Mouse (Mus musculus): ENCODE results near the gene Abtb2. TPM values are rescaled to one million over a fixed set of nuclear protein-coding genes. Genes with fewer than 3 reads are reported as not detected.
A peak's percentile ranks its signal among the peaks of the same experiment; 100 is the strongest.

Gene Abtb2
- polyA plus RNA-seq, 1 experiment from 2014 or later: 12.8 TPM

GRCm38 (mm10) chr2:103629956-103630355 is 63.8 kb downstream of the Abtb2 start:
- 76% methylated on average over 5 of the region's 5 CpGs for WGBS
- H3K9ac ChIP-seq (replicated peaks): no peak overlapping the region
- ATAC-seq: no peak

GRCm38 (mm10) chr2:103631293-103631717 is 65.2 kb downstream of the Abtb2 start:
- ATAC-seq: no peak; the same call in 1 of the 2 replicates
- peak overlapping the region; percentile 48 for H3K27ac ChIP-seq
- H3K9ac ChIP-seq (replicated peaks): no peak overlapping the region
- peaks cover 28% of the 10 kb centered on the region for H3K4me1 ChIP-seq (replicated peaks)
- no peak overlapping the region for H3K4me2 ChIP-seq (replicated peaks)
- H3K27me3 ChIP-seq: no peaks in the 10 kb centered on the region
- H3K4me3 ChIP-seq (replicated peaks): no peak overlapping the region
- no peaks in the 10 kb centered on the region for H3K36me3 ChIP-seq
- no peaks in the 10 kb centered on the region for H3K9me3 ChIP-seq
- 73% methylated on average over 7 of the region's 7 CpGs for WGBS

More at GRCm38 (mm10) chr2:103629956-103630355, 63.8 kb downstream of the Abtb2 start:
- H3K27ac ChIP-seq: no peak overlapping the region
- no peaks in the 10 kb centered on the region for H3K9me3 ChIP-seq
- H3K36me3 ChIP-seq: no peaks in the 10 kb centered on the region
- no peak overlapping the region for H3K4me3 ChIP-seq (replicated peaks)
- no peaks in the 10 kb centered on the region for H3K27me3 ChIP-seq
- H3K4me2 ChIP-seq (replicated peaks): no peak overlapping the region
- peaks cover 35% of the 10 kb centered on the region for H3K4me1 ChIP-seq (replicated peaks)

GRCm38 (mm10) chr2:103632136-103632925 is 66.2 kb downstream of the Abtb2 start:
- Histone ChIP-seq H3K9ac (replicated peaks) (no peak overlapping the region), H3K27ac (no peak overlapping the region), H3K4me2 (replicated peaks) (no peak overlapping the region), H3K27me3 (no peaks in the 10 kb centered on the region), H3K9me3 (no peaks in the 10 kb centered on the region), H3K4me3 (replicated peaks) (no peak overlapping the region), H3K4me1 (replicated peaks) (peaks cover 34% of the 10 kb centered on the region), H3K36me3 (no peaks in the 10 kb centered on the region)
- ATAC-seq: no peak
- WGBS: 87% methylated on average over 6 of the region's 6 CpGs

GRCm38 (mm10) chr2:103632926-103633250 is 66.8 kb downstream of the Abtb2 start:
- ATAC-seq: no peak
- 95% methylated on average over 2 of the region's 2 CpGs for whole genome bisulfite sequencing
- no peaks in the 10 kb centered on the region for H3K9me3 ChIP-seq
- H3K36me3 ChIP-seq: no peaks in the 10 kb centered on the region
- no peak overlapping the region for H3K4me2 ChIP-seq (replicated peaks)
- H3K9ac ChIP-seq (replicated peaks): no peak overlapping the region
- H3K4me3 ChIP-seq (replicated peaks): no peak overlapping the region
- H3K4me1 ChIP-seq (replicated peaks): peaks cover 40% of the 10 kb centered on the region
- H3K27ac ChIP-seq: no peak overlapping the region
- H3K27me3 ChIP-seq: no peaks in the 10 kb centered on the region

GRCm38 (mm10) chr2:103635731-103636487 is 69.8 kb downstream of the Abtb2 start:
- ATAC-seq: peak; percentile 59
- Histone ChIP-seq H3K36me3 (no peaks in the 10 kb centered on the region), H3K9me3 (no peaks in the 10 kb centered on the region)

GRCm38 (mm10) chr2:103637385-103637784 is 71.3 kb downstream of the Abtb2 start:
- peaks cover 42% of the 10 kb centered on the region for H3K4me1 ChIP-seq (replicated peaks)
- H3K27ac ChIP-seq: 0 out of 2 replicates have a peak overlapping the region, but pooled peaks have one; percentile 25
- 0 out of 2 replicates have a peak, but pooled peaks have one; percentile 32 for ATAC-seq
- no peaks in the 10 kb centered on the region for H3K9me3 ChIP-seq
- no peak overlapping the region for H3K4me2 ChIP-seq (replicated peaks)
- no peak overlapping the region for H3K4me3 ChIP-seq (replicated peaks)
- no peak overlapping the region for H3K9ac ChIP-seq (replicated peaks)
- WGBS: 33% methylated on average over 1 of the region's 1 CpGs
- 0 out of 2 replicates have a peak, but pooled peaks cover 4% of the 10 kb centered on the region for H3K27me3 ChIP-seq
- no peaks in the 10 kb centered on the region for H3K36me3 ChIP-seq

More at GRCm38 (mm10) chr2:103635731-103636487, 69.8 kb downstream of the Abtb2 start:
- H3K27me3 ChIP-seq: no peaks in the 10 kb centered on the region
- H3K4me3 ChIP-seq (replicated peaks): no peak overlapping the region
- H3K4me2 ChIP-seq (replicated peaks): no peak overlapping the region
- 89% methylated on average over 3 of the region's 3 CpGs for WGBS
- H3K4me1 ChIP-seq (replicated peaks): peaks cover 48% of the 10 kb centered on the region
- no peak overlapping the region for H3K9ac ChIP-seq (replicated peaks)
- no peak overlapping the region for H3K27ac ChIP-seq

GRCm38 (mm10) chr2:103637943-103638342 is 71.8 kb downstream of the Abtb2 start:
- Histone ChIP-seq H3K9me3 (no peaks in the 10 kb centered on the region), H3K4me3 (replicated peaks) (no peak overlapping the region), H3K27me3 (0 out of 2 replicates have a peak, but pooled peaks cover 4% of the 10 kb centered on the region), H3K4me1 (replicated peaks) (peaks cover 45% of the 10 kb centered on the region), H3K4me2 (replicated peaks) (no peak overlapping the region), H3K36me3 (no peaks in the 10 kb centered on the region), H3K9ac (replicated peaks) (no peak overlapping the region), H3K27ac (no peak overlapping the region)
- WGBS: 96% methylated on average over 5 of the region's 5 CpGs
- no peak for ATAC-seq

- Histone ChIP-seq H3K4me1 (replicated peaks) (peaks cover 62% of the 10 kb centered on the region), H3K27ac (no peak overlapping the region), H3K9ac (replicated peaks) (no peak overlapping the region), H3K9me3 (no peaks in the 10 kb centered on the region), H3K36me3 (no peaks in the 10 kb centered on the region), H3K4me2 (replicated peaks) (no peak overlapping the region), H3K27me3 (0 out of 2 replicates have a peak, but pooled peaks cover 4% of the 10 kb centered on the region), H3K4me3 (replicated peaks) (no peak overlapping the region)
- no peak for ATAC-seq
- 56% methylated on average over 2 of the region's 2 CpGs for WGBS
Observed at GRCm38 (mm10) chr2:103639701-103640100, 73.6 kb downstream of the Abtb2 start.

GRCm38 (mm10) chr2:103640861-103641260 is 74.8 kb downstream of the Abtb2 start:
- H3K4me1 ChIP-seq (replicated peaks): peaks cover 59% of the 10 kb centered on the region
- ATAC-seq: no peak

GRCm38 (mm10) chr2:103643584-103644211 is 77.6 kb downstream of the Abtb2 start:
- H3K27me3 ChIP-seq: 0 out of 2 replicates have a peak, but pooled peaks cover 4% of the 10 kb centered on the region
- no peak overlapping the region for H3K9ac ChIP-seq (replicated peaks)
- H3K4me3 ChIP-seq (replicated peaks): no peak overlapping the region
- no peaks in the 10 kb centered on the region for H3K36me3 ChIP-seq
- peaks cover 38% of the 10 kb centered on the region for H3K4me1 ChIP-seq (replicated peaks)
- 0 out of 2 replicates have a peak overlapping the region, but pooled peaks have one; percentile 1 for H3K4me2 ChIP-seq (replicated peaks)
- peak; percentile 74 for ATAC-seq
- no peaks in the 10 kb centered on the region for H3K9me3 ChIP-seq
- 9% methylated on average over 4 of the region's 4 CpGs for WGBS
- H3K27ac ChIP-seq: no peak overlapping the region

More at GRCm38 (mm10) chr2:103640861-103641260, 74.8 kb downstream of the Abtb2 start:
- H3K9ac ChIP-seq (replicated peaks): no peak overlapping the region
- 0 out of 2 replicates have a peak, but pooled peaks cover 4% of the 10 kb centered on the region for H3K27me3 ChIP-seq
- no peaks in the 10 kb centered on the region for H3K36me3 ChIP-seq
- 33% methylated on average over 2 of the region's 2 CpGs for WGBS
- H3K9me3 ChIP-seq: no peaks in the 10 kb centered on the region
- no peak overlapping the region for H3K4me2 ChIP-seq (replicated peaks)
- no peak overlapping the region for H3K4me3 ChIP-seq (replicated peaks)
- no peak overlapping the region for H3K27ac ChIP-seq

GRCm38 (mm10) chr2:103644418-103644817 is 78.3 kb downstream of the Abtb2 start:
- Histone ChIP-seq H3K27ac (no peak overlapping the region), H3K9me3 (no peaks in the 10 kb centered on the region), H3K4me1 (replicated peaks) (peaks cover 33% of the 10 kb centered on the region), H3K9ac (replicated peaks) (no peak overlapping the region), H3K36me3 (no peaks in the 10 kb centered on the region), H3K27me3 (0 out of 2 replicates have a peak, but pooled peaks cover 4% of the 10 kb centered on the region), H3K4me2 (replicated peaks) (no peak overlapping the region), H3K4me3 (replicated peaks) (no peak overlapping the region)
- 47% methylated on average over 1 of the region's 1 CpGs for WGBS
- no peak for ATAC-seq
